Mouse (Mus musculus) liver, embryonic 14.5 days (tissue): Measurements from ENCODE around the gene Vcl. TPM values are rescaled to one million over a fixed set of nuclear protein-coding genes. Genes with fewer than 3 reads are reported as not detected.

ENCODE experiments used
- ATAC-seq: fragments of 200-750 bp; cut with Nextera tagmentation; 2 replicates; pipeline ENCODE4 v1.8.0; 2017; ENCODE audit warnings: moderate number of reproducible peaks, mild to moderate bottlenecking, moderate library complexity; ENCODE audit not compliant: insufficient read depth
- DNase-seq, 3 experiments: peaks; one replicate each; pipeline ENCODE4 v3.0.0-alpha.2; 2012 to 2013; ENCODE audit warnings: low read depth in 3 of 3, low spot score in 3 of 3
- H3K27ac ChIP-seq: fragments of 300-500 bp; sonication (generic); 2 replicates; pipeline ENCODE4 v1.5.1; 2014; ENCODE audit warnings: moderate library complexity, mild to moderate bottlenecking, control low read depth, inconsistent platforms
- H3K27me3 ChIP-seq: fragments of 300-500 bp; sonication (generic); 2 replicates; pipeline ENCODE4 v1.6.1; 2014; ENCODE audit warnings: mild to moderate bottlenecking, low read length, moderate library complexity; ENCODE audit not compliant: control insufficient read depth, insufficient read depth
- H3K36me3 ChIP-seq: fragments of 300-500 bp; sonication (generic); replicated peaks from 2 replicates; pipeline ENCODE4 v1.6.1; 2014; ENCODE audit warnings: low read depth; ENCODE audit not compliant: control insufficient read depth, insufficient read depth
- H3K4me1 ChIP-seq, 2 experiments: fragments of 200-500 bp in 1 of 2; fragments of 300-500 bp in 1 of 2; sonication (generic) in 1 of 2; replicated peaks; 2 replicates each; pipeline ENCODE4 v1.6.1; 2012 to 2014; ENCODE audit warnings: antibody characterized with exemption in 1 of 2, inconsistent platforms in 1 of 2, low read length in 1 of 2; ENCODE audit not compliant: control insufficient read depth in 2 of 2, insufficient read depth in 2 of 2
- H3K4me2 ChIP-seq: fragments of 300-500 bp; sonication (generic); 2 replicates; pipeline ENCODE4 v1.6.1; 2014; ENCODE audit warnings: low read depth, mild to moderate bottlenecking, control low read depth, moderate library complexity
- H3K4me3 ChIP-seq, 2 experiments: fragments of 200-500 bp in 1 of 2; fragments of 300-500 bp in 1 of 2; sonication (generic) in 1 of 2; 2 replicates each; pipeline ENCODE4 v1.5.1; 2012 to 2014; ENCODE audit warnings: low read depth in 2 of 2, low read length in 2 of 2, mild to moderate bottlenecking in 2 of 2, control low read depth in 1 of 2, inconsistent platforms in 1 of 2, moderate library complexity in 1 of 2; ENCODE audit not compliant: insufficient read depth in 1 of 2
- H3K9ac ChIP-seq: fragments of 300-500 bp; sonication (generic); replicated peaks from 2 replicates; pipeline ENCODE4 v1.6.1; 2014; ENCODE audit warnings: mild to moderate bottlenecking, control low read depth, moderate library complexity
- H3K9me3 ChIP-seq: fragments of 300-500 bp; sonication (generic); 2 replicates; pipeline ENCODE4 v1.6.1; 2016; ENCODE audit warnings: low read length, mixed read lengths; ENCODE audit not compliant: control insufficient read depth
- CTCF ChIP-seq: IDR thresholded peaks from 2 replicates; pipeline ENCODE4 v1.5.1; 2016; ENCODE audit warnings: antibody characterized with exemption, low read depth, control low read depth
- EP300 ChIP-seq: IDR thresholded peaks from 2 replicates; pipeline ENCODE4 v1.6.1; 2016; ENCODE audit warnings: antibody characterized with exemption, low read depth
- WGBS: fragments of 180-500 bp; shearing (Covaris S2); extraction: QIAGEN DNeasy Blood & Tissue Kit; methylation state at CpG from one replicate; pipeline ENCODE4 v1.1.7; 2014; ENCODE audit not compliant: insufficient replicate concordance; 5-methylcytosine and 5-hydroxymethylcytosine counted together
- polyA plus RNA-seq, 2 experiments: library from polyadenylated mRNA; depleted of rRNA in 1 of 2; stranded (reverse) in 1 of 2; unstranded in 1 of 2; fragments of >200 nt; fragmentation: Nextera tagmentation in 1 of 2; extraction: Ambion mirVana in 1 of 2; gene quantifications; 2 replicates each; pipeline versions ENCODE4 v1.2.1 to v1.2.3; 2012 to 2014

Vcl gene
- polyA plus RNA-seq, 2 experiments, result 16.5 to 17.1 TPM

GRCm38 (mm10) chr14:20969066-20969465 is 39.9 kb downstream of the Vcl start:
- H3K9me3 ChIP-seq, result no peaks in the 10 kb centered on the region

DNA sequence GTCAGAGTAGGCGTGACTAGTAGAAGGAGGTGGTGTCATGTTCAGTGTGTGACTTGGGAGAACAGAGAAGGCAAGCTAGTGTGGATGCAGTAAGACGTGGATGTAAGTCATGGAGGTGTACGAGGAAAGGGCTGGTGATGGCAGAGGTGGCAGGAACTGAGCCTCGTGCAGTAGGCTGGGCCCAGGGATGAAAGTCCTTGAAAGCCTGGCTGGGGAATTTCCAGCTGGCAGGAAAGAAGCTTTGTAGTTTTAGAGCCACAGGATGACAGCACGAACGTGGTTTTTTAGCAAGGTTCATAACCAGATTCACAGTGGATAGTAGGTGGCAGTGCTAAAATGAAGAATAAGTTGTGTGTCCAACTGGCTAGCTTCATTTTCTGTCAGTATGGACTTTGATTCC is 41.2 kb downstream of the Vcl start:
- no peaks in the 10 kb centered on the region for H3K4me1 ChIP-seq
- H3K9me3 ChIP-seq, result no peaks in the 10 kb centered on the region
- no peaks in the 10 kb centered on the region for H3K36me3 ChIP-seq
- DNase-seq (no peak), ATAC-seq (no peak)
- no peak overlapping the region for H3K9ac ChIP-seq
- TF ChIP-seq EP300 (no peak), CTCF (no peak)
- no peak overlapping the region for H3K4me2 ChIP-seq
- WGBS, result 68% methylated on average over 6 of the region's 6 CpGs
- H3K27me3 ChIP-seq, result no peaks in the 10 kb centered on the region
- H3K27ac ChIP-seq, result no peak overlapping the region
- H3K4me3 ChIP-seq, result no peak overlapping the region

More at GRCm38 (mm10) chr14:20969066-20969465, 39.9 kb downstream of the Vcl start:
- no peaks in the 10 kb centered on the region for H3K4me1 ChIP-seq
- no peaks in the 10 kb centered on the region for H3K36me3 ChIP-seq
- DNase-seq (no peak), ATAC-seq (no peak)
- H3K9ac ChIP-seq, result no peak overlapping the region
- no peak overlapping the region for H3K27ac ChIP-seq
- 93% methylated on average over 1 of the region's 1 CpGs for WGBS
- TF ChIP-seq EP300 (no peak), CTCF (no peak)
- no peak overlapping the region for H3K4me2 ChIP-seq
- H3K4me3 ChIP-seq, result no peak overlapping the region
- H3K27me3 ChIP-seq, result no peaks in the 10 kb centered on the region

DNA sequence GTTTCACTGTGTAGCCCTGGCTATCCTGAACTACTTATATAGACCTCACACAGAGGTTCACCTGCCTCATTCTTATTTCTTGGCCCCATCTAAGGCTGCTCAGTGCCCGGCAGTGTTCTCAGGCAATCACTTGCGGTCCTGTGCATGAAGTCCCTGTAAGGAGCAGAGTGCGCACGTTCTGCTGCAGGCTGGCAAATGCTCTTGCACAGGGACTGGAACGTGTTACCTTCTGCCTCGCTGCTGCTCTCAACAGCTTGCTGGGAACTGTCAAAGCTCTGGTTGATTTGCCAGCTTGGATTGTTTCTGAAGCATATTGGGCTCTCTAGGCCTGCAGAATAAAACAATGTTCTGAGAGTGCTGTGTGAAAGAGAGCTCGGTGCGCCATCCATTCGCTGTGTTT is 41.7 kb downstream of the Vcl start:
- no peak overlapping the region for H3K9ac ChIP-seq
- WGBS, result 83% methylated on average over 9 of the region's 9 CpGs
- no peak for TF ChIP-seq CTCF
- TF ChIP-seq EP300, result no peak
- DNase-seq, result no peak
- no peaks in the 10 kb centered on the region for H3K27me3 ChIP-seq
- no peaks in the 10 kb centered on the region for H3K4me1 ChIP-seq
- no peak for ATAC-seq
- no peak overlapping the region for H3K4me3 ChIP-seq
- no peaks in the 10 kb centered on the region for H3K9me3 ChIP-seq
- no peaks in the 10 kb centered on the region for H3K36me3 ChIP-seq
- no peak overlapping the region for H3K4me2 ChIP-seq
- no peak overlapping the region for H3K27ac ChIP-seq

DNA sequence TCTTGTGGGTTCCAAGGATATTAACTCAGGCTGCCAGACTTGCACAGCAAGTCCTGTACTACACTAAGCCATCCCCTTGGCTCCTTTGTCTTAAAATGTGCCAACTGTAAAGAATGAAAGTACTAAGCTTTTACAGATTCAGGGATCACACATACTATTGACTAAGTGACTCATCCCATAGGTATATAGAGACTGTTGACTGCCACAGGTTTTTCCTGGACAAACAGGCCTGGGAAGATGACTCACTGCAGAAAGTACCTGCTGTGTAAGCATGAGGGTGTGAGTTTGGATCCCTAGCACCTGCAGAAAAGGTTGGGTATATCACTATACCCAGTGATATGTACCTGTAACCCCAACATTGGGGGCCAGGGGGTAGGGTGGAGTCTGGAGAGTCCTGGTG is 44.6 kb downstream of the Vcl start:
- no peaks in the 10 kb centered on the region for H3K27me3 ChIP-seq
- DNase-seq (no peak), ATAC-seq (no peak)
- no peak overlapping the region for H3K4me2 ChIP-seq
- no peak for TF ChIP-seq CTCF
- no peak for TF ChIP-seq EP300
- H3K27ac ChIP-seq, result no peak overlapping the region
- H3K9me3 ChIP-seq, result no peaks in the 10 kb centered on the region
- H3K36me3 ChIP-seq, result no peaks in the 10 kb centered on the region
- peaks cover 8 to 14% of the 10 kb centered on the region in 2 experiments for H3K4me1 ChIP-seq
- H3K4me3 ChIP-seq, result no peak overlapping the region
- no peak overlapping the region for H3K9ac ChIP-seq

- no peak for TF ChIP-seq CTCF
- no peak for TF ChIP-seq EP300
- H3K9ac ChIP-seq, result no peak overlapping the region
- no peak overlapping the region for H3K4me2 ChIP-seq
- 39% methylated on average over 1 of the region's 1 CpGs for WGBS
- H3K4me1 ChIP-seq, result peaks cover 8 to 14% of the 10 kb centered on the region in 2 experiments
- no peaks in the 10 kb centered on the region for H3K36me3 ChIP-seq
- no peak overlapping the region for H3K4me3 ChIP-seq
- H3K27ac ChIP-seq, result no peak overlapping the region
- DNase-seq (no peak), ATAC-seq (no peak)
- no peaks in the 10 kb centered on the region for H3K9me3 ChIP-seq
- no peaks in the 10 kb centered on the region for H3K27me3 ChIP-seq
These were observed 47.5 kb downstream of the Vcl start for GRCm38 (mm10) chr14:20976741-20977140.
